Mouse (Mus musculus) naive thymus-derived CD4-positive, alpha-beta T cell, adult 5 months (primary cell): ENCODE results near the gene Clec4g. TPM values are rescaled to one million over a fixed set of nuclear protein-coding genes. Genes with fewer than 3 reads are reported as not detected.

Experiments
- polyA plus RNA-seq: library from polyadenylated mRNA; unstranded; fragments of 100-300 nt; shearing (Covaris generic); gene quantifications from one replicate; pipeline ENCODE4 v1.2.1, GENCODE M21; 2017

Clec4g gene
- not detected for polyA plus RNA-seq

GRCm38 (mm10) chr8:3720551-3720950 is at the start of gene Clec4g:
Gene Clec4g (minus strand): TSS chr8:3720651.

DNA sequence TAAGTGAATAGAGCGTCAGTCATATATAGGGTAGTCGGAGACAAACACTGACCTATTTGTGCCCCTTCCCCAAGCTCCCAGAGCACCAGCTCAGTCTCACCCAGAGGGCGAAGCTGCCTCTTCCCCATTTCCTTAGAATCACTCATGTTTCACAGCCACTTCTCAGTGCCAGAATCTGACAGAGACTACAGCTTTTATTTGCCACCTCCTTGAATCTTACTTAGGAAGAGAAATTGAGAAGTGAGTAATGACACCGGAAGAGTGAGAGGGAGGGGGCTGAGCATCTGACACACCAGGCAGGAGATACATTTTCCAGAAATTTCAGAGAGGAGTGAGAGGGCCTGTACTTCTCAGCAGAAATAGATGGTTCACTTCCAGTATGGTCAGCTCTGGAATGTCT is 28.3 kb upstream of the Clec4g start, which contains the start of gene Cd209a:
TSS of gene Cd209a (minus strand) at position 224 of the 400 bp plus-strand sequence.

DNA sequence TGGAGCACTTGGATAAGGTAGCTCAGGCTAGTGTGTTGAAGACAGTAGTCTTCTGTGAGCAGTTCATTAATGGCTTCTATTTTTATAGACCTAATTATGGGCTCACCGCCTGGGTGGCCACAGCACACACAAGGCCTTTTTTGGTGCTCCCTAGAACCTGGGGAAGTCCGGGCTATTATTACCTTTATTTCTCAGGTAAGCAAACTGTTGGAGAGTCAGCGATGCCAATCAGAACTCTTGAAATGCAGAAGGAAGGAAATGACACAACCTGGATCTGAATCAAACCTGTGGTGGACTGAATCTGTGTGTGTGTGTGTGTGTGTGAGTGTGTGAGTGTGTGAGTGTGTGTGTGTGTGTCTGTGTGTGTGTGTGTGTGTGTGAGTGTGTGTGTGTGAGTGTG is 26.3 kb downstream of the Clec4g start, which contains the start of gene Fcer2a:
TSS of gene Fcer2a (minus strand) at position 55 of the 400 bp plus-strand sequence.

GRCm38 (mm10) chr8:3676131-3676992 is 44.1 kb downstream of the Clec4g start, which contains the start of gene Trappc5:
Gene Trappc5 (plus strand): TSS chr8:3676299.

DNA sequence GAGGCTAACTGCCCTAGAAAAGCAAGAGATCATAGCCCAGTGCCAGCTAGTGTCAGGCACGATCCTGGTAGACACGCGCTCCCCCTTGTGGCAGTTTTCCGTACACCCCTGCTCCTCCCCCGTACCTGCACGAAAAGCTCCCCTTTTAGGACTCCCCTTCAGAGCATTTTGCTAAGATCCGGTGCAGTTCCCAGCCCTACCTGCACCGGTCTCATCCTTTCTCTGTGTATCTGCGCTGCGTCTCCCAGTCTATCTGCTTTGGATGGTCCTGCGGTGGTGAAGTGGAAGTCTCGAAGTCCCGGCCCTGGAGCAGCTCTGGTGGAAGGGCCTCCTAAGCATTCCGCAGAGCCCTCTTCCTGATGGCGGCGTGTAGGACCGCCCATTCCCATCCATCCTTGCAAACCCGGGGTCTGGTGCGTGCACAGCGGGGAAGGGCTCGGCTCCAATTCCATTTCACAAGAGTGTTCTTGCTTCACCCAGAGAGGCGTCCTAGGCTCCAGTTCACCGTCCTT is 48.4 kb downstream of the Clec4g start, which contains the start of gene Fcor:
TSS of gene Fcor (minus strand) at position 383 of the 512 bp plus-strand sequence.

GRCm38 (mm10) chr8:3665507-3665906 is 54.9 kb downstream of the Clec4g start, which contains the start of gene Mcemp1:
Gene Mcemp1 (plus strand): TSS chr8:3665754.

Other genes with a start within 250 kb of the Clec4g start
- not detected for gene Tex45, start 249.8 kb downstream of the Clec4g start, polyA plus RNA-seq
- 3.8 TPM for gene Zfp358, start 227.5 kb downstream of the Clec4g start, polyA plus RNA-seq
- gene Mcoln1, start 220.2 kb downstream of the Clec4g start, polyA plus RNA-seq, result 131 TPM
- 27.4 TPM for gene Pnpla6, start 205.3 kb downstream of the Clec4g start, polyA plus RNA-seq
- gene C330021F23Rik, start 152.7 kb downstream of the Clec4g start, polyA plus RNA-seq, result not detected
- not detected for gene Camsap3, start 133.4 kb downstream of the Clec4g start, polyA plus RNA-seq
- gene Xab2, start 99.3 kb downstream of the Clec4g start, polyA plus RNA-seq, result 121 TPM
- 67.6 TPM for gene Pet100, start 99.1 kb downstream of the Clec4g start, polyA plus RNA-seq
- not detected for gene Pcp2, start 95.1 kb downstream of the Clec4g start, polyA plus RNA-seq
- 200 TPM for gene Stxbp2, start 89.7 kb downstream of the Clec4g start, polyA plus RNA-seq
- gene Retn, start 64.9 kb downstream of the Clec4g start, polyA plus RNA-seq, result not detected
- not detected for gene Mcemp1, start 54.9 kb downstream of the Clec4g start, polyA plus RNA-seq
- gene Fcor, start 48.3 kb downstream of the Clec4g start, polyA plus RNA-seq, result not detected
- 19.1 TPM for gene Trappc5, start 44.4 kb downstream of the Clec4g start, polyA plus RNA-seq
- gene Fcer2a, start 26.5 kb downstream of the Clec4g start, polyA plus RNA-seq, result not detected
- not detected for gene Cd209a, start 28.3 kb upstream of the Clec4g start, polyA plus RNA-seq
- gene Cd209e, start 133.7 kb upstream of the Clec4g start, polyA plus RNA-seq, result not detected
- not detected for gene Cd209d, start 157.9 kb upstream of the Clec4g start, polyA plus RNA-seq
- gene Cd209b, start 206.2 kb upstream of the Clec4g start, polyA plus RNA-seq, result not detected
- 1.3 TPM for gene Cd209c, start 234.1 kb upstream of the Clec4g start, polyA plus RNA-seq